In the genomic region with DNA sequence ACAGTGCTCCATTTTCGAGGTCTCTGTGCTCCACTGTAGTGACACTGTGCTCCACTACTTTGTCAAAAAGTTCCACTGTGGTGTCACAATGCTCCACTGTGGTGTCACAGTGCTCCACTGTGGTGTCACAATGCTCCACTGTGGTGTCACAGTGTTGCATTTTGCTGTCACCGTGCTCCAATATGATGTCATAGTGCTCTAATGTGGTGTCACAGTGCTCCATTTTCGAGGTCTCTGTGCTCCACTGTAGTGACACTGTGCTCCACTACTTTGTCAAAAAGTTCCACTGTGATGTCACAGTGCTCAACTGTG, we compare ENCODE assay signal across 7 mouse cellular contexts.
DNase-seq lines count a peak whose midpoint lies in the region; ATAC-seq and TF ChIP-seq lines count a peak whose summit lies in the region.
"Not testable (repeated sequence)": the region's sequence is repeated elsewhere in the genome, so short reads cannot be mapped to it uniquely, and the experiment has no call there.

No protein-coding gene starts in this region.

- not testable (repeated sequence) for H3K9ac ChIP-seq in hindbrain, embryonic 16.5 days (ENCODE audit: low read depth, low read length); limb, embryonic 11.5 days (ENCODE audit: low read length); liver, postnatal 0 days (replicated peaks)

- not testable (repeated sequence) for H3K27me3 ChIP-seq in hindbrain, embryonic 16.5 days (replicated peaks; ENCODE audit: control insufficient read depth, insufficient read depth, low read length); limb, embryonic 11.5 days (ENCODE audit: control insufficient read depth, insufficient read depth, low read length); liver, postnatal 0 days (ENCODE audit: insufficient read depth, low read length)

- peak; percentile 29 for DNase-seq in heart, adult 11 months
- not testable (repeated sequence) for DNase-seq in limb, embryonic 11.5 days (ENCODE audit: low spot score); liver, postnatal 0 days

- H3K27ac ChIP-seq in hindbrain, embryonic 16.5 days (ENCODE audit: low read depth, low read length); limb, embryonic 11.5 days (replicated peaks; ENCODE audit: low read depth, low read length); liver, postnatal 0 days (ENCODE audit: low read depth): not testable (repeated sequence)

- not testable (repeated sequence) for H3K4me3 ChIP-seq in hindbrain, embryonic 16.5 days (ENCODE audit: low read length); limb, embryonic 11.5 days (ENCODE audit: low read depth, low read length); liver, postnatal 0 days (ENCODE audit: low read depth, low read length)

- H3K9me3 ChIP-seq in hindbrain, embryonic 16.5 days (ENCODE audit: control insufficient read depth, low read length): peaks cover 20% of the 10 kb centered on the region
- peaks cover 53% of the 10 kb centered on the region for H3K9me3 ChIP-seq in limb, embryonic 11.5 days (ENCODE audit: control insufficient read depth, low read length)
- not testable (repeated sequence) for H3K9me3 ChIP-seq in liver, postnatal 0 days (ENCODE audit: low read length)

- ATAC-seq in erythroblast, adult 5-6 weeks (replicated peaks; ENCODE audit: low FRiP score, poor library complexity, severe bottlenecking): peak; percentile 35; the same call in 1 of the 2 replicates
- ATAC-seq in hindbrain, embryonic 16.5 days: 0 out of 2 replicates have a peak, but pooled peaks have one; percentile 57
- ATAC-seq in limb, embryonic 11.5 days (ENCODE audit: insufficient number of reproducible peaks, low FRiP score, low TSS enrichment, low read depth): peak; percentile 32; the same call in 1 of the 2 replicates
- ATAC-seq in liver, postnatal 0 days: 0 out of 2 replicates have a peak, but pooled peaks have one; percentile 30
- peak; percentile 29; the same call in 1 of the 2 replicates for ATAC-seq in megakaryocyte, adult 5-6 weeks (ENCODE audit: poor library complexity, severe bottlenecking)
- 0 out of 2 replicates have a peak, but pooled peaks have one; percentile 29 for ATAC-seq in monocyte, adult 5-6 weeks (replicated peaks; ENCODE audit: insufficient number of reproducible peaks, low FRiP score, low TSS enrichment, poor library complexity, severe bottlenecking)

- 60% methylated on average over 3 of the region's 3 CpGs for WGBS in hindbrain, embryonic 16.5 days
- WGBS in limb, embryonic 11.5 days: 43% methylated on average over 3 of the region's 3 CpGs
- 38% methylated on average over 2 of the region's 3 CpGs for WGBS in liver, postnatal 0 days (ENCODE audit: insufficient replicate concordance)

- not testable (repeated sequence) for TF ChIP-seq EP300 in liver, postnatal 0 days (IDR thresholded peaks at IDR 0.05; ENCODE audit: low read depth)

- not testable (repeated sequence) for H3K36me3 ChIP-seq in hindbrain, embryonic 16.5 days (ENCODE audit: control insufficient read depth, insufficient read depth, low read length); limb, embryonic 11.5 days (ENCODE audit: control insufficient read depth, insufficient read depth, low read length); liver, postnatal 0 days (replicated peaks; ENCODE audit: insufficient read depth, low read length)

- TF ChIP-seq CTCF in liver, postnatal 0 days (IDR thresholded peaks at IDR 0.05; ENCODE audit: low read depth): not testable (repeated sequence)

- H3K4me2 ChIP-seq in hindbrain, embryonic 16.5 days (ENCODE audit: low read length); limb, embryonic 11.5 days (ENCODE audit: low read depth, severe bottlenecking); liver, postnatal 0 days (ENCODE audit: low read depth, low read length): not testable (repeated sequence)

- not testable (repeated sequence) for H3K4me1 ChIP-seq in hindbrain, embryonic 16.5 days (ENCODE audit: control insufficient read depth, insufficient read depth, low read depth, low read length); limb, embryonic 11.5 days (ENCODE audit: control insufficient read depth, insufficient read depth, low read length); liver, postnatal 0 days (ENCODE audit: insufficient read depth)
